In genomic region chr14:48172026-48172425, GRCm38 (mm10) we compare ENCODE assay signal across 9 mouse cellular contexts. TPM values are rescaled to one million over a fixed set of nuclear protein-coding genes. Genes with fewer than 3 reads are reported as not detected.
A peak's percentile ranks its signal among the peaks of the same experiment; 100 is the strongest.
DNase-seq lines count a peak whose midpoint lies in the region; ATAC-seq and TF ChIP-seq lines count a peak whose summit lies in the region.
"Had no signal": no experiment of that assay in that cellular context is flagged by ENCODE, and none has a peak within 500 bp of the region (broad histone marks: within the 10 kb centered on the region; RNA-seq: fewer than 3 reads in every experiment).

No protein-coding gene starts in this region.

- no peak overlapping the region for H3K27ac ChIP-seq in liver, adult 2 months (replicated peaks; ENCODE audit: insufficient read depth, low read depth, low read length)
- no peak overlapping the region for H3K27ac ChIP-seq in liver, embryonic 11.5 days (ENCODE audit: low read depth, low read length)
- no peak overlapping the region for H3K27ac ChIP-seq in neural tube, embryonic 12.5 days

- peak; percentile 36 for DNase-seq in embryo, embryonic 10.5 days (ENCODE audit: low spot score)
- no peak for DNase-seq in embryo, embryonic 9.5 days (ENCODE audit: extremely low spot score)
- peak; percentile 61 for DNase-seq in liver, adult 2 months (ENCODE audit: extremely low read depth, low read depth, low spot score)
- no peak for DNase-seq in liver, embryonic 11.5 days (ENCODE audit: low spot score)
- DNase-seq in lung, adult 2 months: peak; percentile 17
- no peak for DNase-seq in gastrocnemius, adult 8-10 months (ENCODE audit: low spot score in 2 of 2)
- DNase-seq in cerebellum, postnatal 4 days (ENCODE audit: low spot score in 2 of 2): no peak
- DNase-seq: cerebellum, adult 11-12 months had no signal

- H3K27me3 ChIP-seq in liver, adult 2 months (ENCODE audit: control insufficient read depth, insufficient read depth, low read length): no peaks in the 10 kb centered on the region
- no peaks in the 10 kb centered on the region for H3K27me3 ChIP-seq in liver, embryonic 11.5 days (replicated peaks; ENCODE audit: control insufficient read depth, insufficient read depth, low read length)
- no peaks in the 10 kb centered on the region for H3K27me3 ChIP-seq in neural tube, embryonic 12.5 days (replicated peaks)

- no peak overlapping the region for H3K4me3 ChIP-seq in liver, adult 2 months (ENCODE audit: insufficient read depth, low read depth, low read length)
- H3K4me3 ChIP-seq in liver, embryonic 11.5 days (ENCODE audit: low read depth, low read length): no peak overlapping the region
- no peak overlapping the region for H3K4me3 ChIP-seq in lung, adult 2 months (replicated peaks; ENCODE audit: extremely low read depth, low read depth, low read length)
- no peak overlapping the region for H3K4me3 ChIP-seq in neural tube, embryonic 12.5 days

- no peak overlapping the region for H3K4me2 ChIP-seq in liver, embryonic 11.5 days
- no peak overlapping the region for H3K4me2 ChIP-seq in neural tube, embryonic 12.5 days (replicated peaks)

- no peaks in the 10 kb centered on the region for H3K9me3 ChIP-seq in liver, embryonic 11.5 days (ENCODE audit: control insufficient read depth, low read length)
- no peaks in the 10 kb centered on the region for H3K9me3 ChIP-seq in neural tube, embryonic 12.5 days

- TF ChIP-seq CTCF in liver, adult 2 months (IDR thresholded peaks at IDR 0.05; ENCODE audit: low read depth, low read length): no peak
- no peak for TF ChIP-seq CTCF in lung, adult 2 months (IDR thresholded peaks at IDR 0.05; ENCODE audit: insufficient read depth, low read length)

- no peaks in the 10 kb centered on the region for H3K4me1 ChIP-seq in liver, adult 2 months (ENCODE audit: control insufficient read depth, insufficient read depth, low read length)
- H3K4me1 ChIP-seq in liver, embryonic 11.5 days (replicated peaks; ENCODE audit: control insufficient read depth, insufficient read depth, low read length): no peaks in the 10 kb centered on the region
- peaks cover 3% of the 10 kb centered on the region; the same call in 1 of the 2 replicates for H3K4me1 ChIP-seq in lung, adult 2 months (ENCODE audit: control insufficient read depth, insufficient read depth, low read length)
- H3K4me1 ChIP-seq in neural tube, embryonic 12.5 days: peaks cover 17% of the 10 kb centered on the region

- no peaks in the 10 kb centered on the region; the same call in 1 of the 2 replicates for H3K79me2 ChIP-seq in liver, adult 2 months (ENCODE audit: control insufficient read depth, insufficient read depth, low read length)

- no peak for TF ChIP-seq POLR2A in liver, adult 2 months (IDR thresholded peaks at IDR 0.05; ENCODE audit: extremely low read depth, insufficient read depth, low read length)
- no peak for TF ChIP-seq POLR2A in lung, adult 2 months (IDR thresholded peaks at IDR 0.05; ENCODE audit: borderline replicate concordance, extremely low read depth, low read depth, low read length)

- no peaks in the 10 kb centered on the region for H3K36me3 ChIP-seq in liver, adult 2 months (ENCODE audit: control insufficient read depth, insufficient read depth, low read length)
- H3K36me3 ChIP-seq in liver, embryonic 11.5 days (ENCODE audit: control insufficient read depth, insufficient read depth, low read length): no peaks in the 10 kb centered on the region
- H3K36me3 ChIP-seq in neural tube, embryonic 12.5 days: no peaks in the 10 kb centered on the region

- no peak overlapping the region for H3K9ac ChIP-seq in liver, adult 2 months (ENCODE audit: low read depth, low read length)
- no peak overlapping the region for H3K9ac ChIP-seq in liver, embryonic 11.5 days (ENCODE audit: low read depth, low read length)
- no peak overlapping the region for H3K9ac ChIP-seq in neural tube, embryonic 12.5 days

- WGBS in liver, adult 2 months: 13% methylated on average over 8 of the region's 8 CpGs
- WGBS in liver, embryonic 11.5 days: 71% methylated on average over 8 of the region's 8 CpGs
- 16% methylated on average over 8 of the region's 8 CpGs for WGBS in lung, adult 2 months
- WGBS in neural tube, embryonic 12.5 days: 34% methylated on average over 8 of the region's 8 CpGs

- ATAC-seq in liver, embryonic 11.5 days (replicated peaks; ENCODE audit: low FRiP score): no peak
- ATAC-seq in neural tube, embryonic 12.5 days (ENCODE audit: low FRiP score, low read depth): 0 out of 2 replicates have a peak, but pooled peaks have one; percentile 52

RNA-seq across cellular contexts. Expression of gene Peli2, which starts 51.4 kb away (rescaled TPM):
- 14.7 and 16.8 TPM in 2 replicates for total RNA-seq in liver, adult 2 months (2014; rRNA removed)
- polyA plus RNA-seq in liver, adult 2 months (2012; rRNA removed): 12.7 and 13.3 TPM in 2 replicates
- 3.1 TPM in 2 replicates for polyA plus RNA-seq in liver, embryonic 11.5 days (2014; fragmentation: Nextera tagmentation; extraction: Ambion mirVana)
- polyA plus RNA-seq in lung, adult 2 months (2012; rRNA removed): 18.7 and 25.0 TPM in 2 replicates
- polyA plus RNA-seq in neural tube, embryonic 12.5 days (2016; fragmentation: Nextera tagmentation; extraction: Ambion mirVana): 17.1 and 17.4 TPM in 2 replicates
- total RNA-seq in gastrocnemius, adult 8-10 months (2022): 10 to 100 TPM in 2 of 4 experiments, 1 to 10 TPM in 2; 8.3 to 15.3 (median 11.4) TPM

Comparison
In these comparisons a context has a peak if more than half of its experiments do, and no peak if none do; other contexts are left out.
1. DNase-seq: peak in embryo, embryonic 10.5 days (single experiment), liver, adult 2 months (single experiment) and lung, adult 2 months (single experiment); none in embryo, embryonic 9.5 days (single experiment), liver, embryonic 11.5 days (single experiment), gastrocnemius, adult 8-10 months (0 of 2) and cerebellum, postnatal 4 days (0 of 2).